Mouse (Mus musculus) hindbrain, embryonic 10.5 days (tissue): ENCODE results near the gene Cstf2. TPM values are rescaled to one million over a fixed set of nuclear protein-coding genes. Genes with fewer than 3 reads are reported as not detected.
A peak's percentile ranks its signal among the peaks of the same experiment; 100 is the strongest.

ENCODE experiments used
- DNase-seq: peaks from one replicate; pipeline ENCODE4 v3.0.0-alpha.2; 2017; ENCODE audit warnings: low spot score
- H3K27ac ChIP-seq: fragments of 300-500 bp; sonication (generic); 2 replicates; pipeline ENCODE4 v1.5.1; 2016; ENCODE audit warnings: mild to moderate bottlenecking, moderate library complexity
- H3K27me3 ChIP-seq: fragments of 300-500 bp; sonication (generic); 2 replicates; pipeline ENCODE4 v1.6.1; 2016; ENCODE audit warnings: mild to moderate bottlenecking; ENCODE audit not compliant: poor library complexity, insufficient read depth, severe bottlenecking
- H3K36me3 ChIP-seq: fragments of 300-500 bp; sonication (generic); 2 replicates; pipeline ENCODE4 v1.6.1; 2016; ENCODE audit warnings: mild to moderate bottlenecking, moderate library complexity
- H3K4me1 ChIP-seq: fragments of 300-500 bp; sonication (generic); replicated peaks from 2 replicates; pipeline ENCODE4 v1.6.1; 2016; ENCODE audit warnings: mild to moderate bottlenecking
- H3K4me3 ChIP-seq: fragments of 300-500 bp; sonication (generic); 2 replicates; pipeline ENCODE4 v1.5.1; 2016; ENCODE audit warnings: mild to moderate bottlenecking, moderate library complexity
- H3K9me3 ChIP-seq: fragments of 300-500 bp; sonication (generic); 2 replicates; pipeline ENCODE4 v1.6.1; 2016; ENCODE audit warnings: mild to moderate bottlenecking, moderate library complexity
- WGBS: fragments of 180-500 bp; shearing (Covaris S2); methylation state at CpG from one replicate; pipeline ENCODE4 v1.1.7; 2016; 5-methylcytosine and 5-hydroxymethylcytosine counted together
- polyA plus RNA-seq: library from polyadenylated mRNA; unstranded; fragments of >200 nt; fragmentation: Nextera tagmentation; extraction: Ambion mirVana; gene quantifications from 2 replicates; pipeline ENCODE4 v1.2.1, GENCODE M21; 2016

Cstf2 gene
- polyA plus RNA-seq, 1 experiment from 2014 or later: 53.4 TPM

DNA sequence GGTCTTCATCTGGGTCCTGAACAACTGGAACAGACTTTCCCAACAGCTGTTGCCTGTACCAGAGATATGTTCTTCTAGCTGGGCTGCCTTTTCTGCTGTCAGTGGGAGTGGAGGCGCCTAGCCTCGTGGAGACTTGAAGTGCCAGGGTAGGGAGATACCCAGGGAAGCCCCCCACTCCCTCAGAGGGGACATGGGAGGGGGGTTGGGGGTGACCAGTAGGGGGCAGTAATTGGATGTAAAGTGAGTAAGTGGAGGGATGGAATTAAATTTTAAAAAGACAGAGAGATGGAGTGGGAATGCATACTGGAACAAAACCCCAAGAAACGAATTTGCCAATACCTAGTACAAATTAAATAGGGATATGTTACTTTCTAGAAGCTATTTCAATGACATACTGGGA lies 74.8 kb downstream of the Cstf2 start:
- Histone ChIP-seq H3K4me1 (no peaks in the 10 kb centered on the region), H3K36me3 (no peaks in the 10 kb centered on the region), H3K4me3 (no peak overlapping the region), H3K27ac (no peak overlapping the region), H3K27me3 (peaks cover 33% of the 10 kb centered on the region), H3K9me3 (no peaks in the 10 kb centered on the region)
- 47% methylated on average over 3 of the region's 3 CpGs for WGBS
- DNase-seq: peak; percentile 8

Other genes starting within 250 kb of the Cstf2 start
- gene Tnmd, start 208.2 kb upstream of the Cstf2 start, polyA plus RNA-seq: 0.39 and 1.0 TPM in 2 replicates
- gene Tspan6, start 160.8 kb upstream of the Cstf2 start, polyA plus RNA-seq: 197 and 209 TPM in 2 replicates
- 0.61 and 0.95 TPM in 2 replicates for gene Srpx2, start 150.8 kb upstream of the Cstf2 start, polyA plus RNA-seq
- 0.99 and 1.2 TPM in 2 replicates for gene Sytl4, start 77.4 kb upstream of the Cstf2 start, polyA plus RNA-seq
- gene Xkrx, start 102.9 kb downstream of the Cstf2 start, polyA plus RNA-seq: 0.05 TPM in 1 of 2 replicates, not detected in the other
- not detected in 2 replicates for gene Arl13a, start 128.3 kb downstream of the Cstf2 start, polyA plus RNA-seq
- 0.21 TPM in 1 of 2 replicates, not detected in the other for gene Nox1, start 162.8 kb downstream of the Cstf2 start, polyA plus RNA-seq
- 6.3 and 7.6 TPM in 2 replicates for gene Trmt2b, start 217.8 kb downstream of the Cstf2 start, polyA plus RNA-seq
- 13.6 and 22.1 TPM in 2 replicates for gene Tmem35a, start 236.0 kb downstream of the Cstf2 start, polyA plus RNA-seq
- 21.5 and 31.3 TPM in 2 replicates for gene Cenpi, start 248.9 kb downstream of the Cstf2 start, polyA plus RNA-seq